Mouse (Mus musculus) neural tube, embryonic 14.5 days (tissue): ENCODE data around the gene Prodh2. TPM values are rescaled to one million over a fixed set of nuclear protein-coding genes. Genes with fewer than 3 reads are reported as not detected.

Source experiments
- ATAC-seq: fragments of 200-750 bp; cut with Nextera tagmentation; 2 replicates; pipeline ENCODE4 v1.8.0; 2017; ENCODE audit warnings: low read depth, mild to moderate bottlenecking, moderate TSS enrichment, moderate library complexity
- H3K27ac ChIP-seq: fragments of 300-500 bp; sonication (generic); 2 replicates; pipeline ENCODE4 v1.5.1; 2014; ENCODE audit warnings: low read depth, mild to moderate bottlenecking, control low read depth, low read length, moderate library complexity, mixed read lengths
- H3K27me3 ChIP-seq: fragments of 300-500 bp; sonication (generic); 2 replicates; pipeline ENCODE4 v1.6.1; 2014; ENCODE audit warnings: low read length; ENCODE audit not compliant: control insufficient read depth, insufficient read depth
- H3K36me3 ChIP-seq: fragments of 300-500 bp; sonication (generic); 2 replicates; pipeline ENCODE4 v1.6.1; 2014; ENCODE audit warnings: low read length, mixed read lengths; ENCODE audit not compliant: control insufficient read depth, insufficient read depth
- H3K4me1 ChIP-seq: fragments of 300-500 bp; sonication (generic); 2 replicates; pipeline ENCODE4 v1.6.1; 2014; ENCODE audit warnings: low read length; ENCODE audit not compliant: control insufficient read depth, insufficient read depth
- H3K4me2 ChIP-seq: fragments of 300-500 bp; sonication (generic); 2 replicates; pipeline ENCODE4 v1.6.1; 2014; ENCODE audit warnings: mild to moderate bottlenecking, low read depth, low read length, control low read depth
- H3K4me3 ChIP-seq: fragments of 300-500 bp; sonication (generic); 2 replicates; pipeline ENCODE4 v1.5.1; 2014; ENCODE audit warnings: low read depth, low read length, control low read depth, mixed read lengths
- H3K9ac ChIP-seq: fragments of 300-500 bp; sonication (generic); replicated peaks from 2 replicates; pipeline ENCODE4 v1.6.1; 2014; ENCODE audit warnings: low read depth, mild to moderate bottlenecking, control low read depth, low read length, mixed read lengths
- H3K9me3 ChIP-seq: fragments of 300-500 bp; sonication (generic); 2 replicates; pipeline ENCODE4 v1.6.1; 2016; ENCODE audit warnings: low read length; ENCODE audit not compliant: control insufficient read depth
- WGBS: fragments of 180-500 bp; shearing (Covaris S2); extraction: QIAGEN DNeasy Blood & Tissue Kit; methylation state at CpG from one replicate; pipeline ENCODE4 v1.1.7; 2014; 5-methylcytosine and 5-hydroxymethylcytosine counted together
- polyA plus RNA-seq: library from polyadenylated mRNA; unstranded; fragments of >200 nt; fragmentation: Nextera tagmentation; extraction: Ambion mirVana; gene quantifications from 2 replicates; pipeline ENCODE4 v1.2.1, GENCODE M21; 2014

Prodh2 gene
- polyA plus RNA-seq, 1 experiment from 2014 or later = not detected

- Histone ChIP-seq H3K4me1 (peaks cover 21% of the 10 kb centered on the region), H3K4me3 (peak overlapping the region; percentile 11; the same call in 1 of the 2 replicates), H3K9ac (no peak overlapping the region), H3K27me3 (peaks cover 22% of the 10 kb centered on the region), H3K27ac (no peak overlapping the region), H3K4me2 (peak overlapping the region; percentile 41), H3K9me3 (no peaks in the 10 kb centered on the region), H3K36me3 (no peaks in the 10 kb centered on the region)
- ATAC-seq = no peak
- 3% methylated on average over 9 of the region's 9 CpGs for WGBS
These were observed 36.9 kb upstream of the Prodh2 start for GRCm38 (mm10) chr7:30456487-30456886.

- ATAC-seq = peak; percentile 22; the same call in 1 of the 2 replicates
- Histone ChIP-seq H3K27me3 (peaks cover 22% of the 10 kb centered on the region), H3K4me3 (peak overlapping the region; percentile 11), H3K4me1 (peaks cover 21% of the 10 kb centered on the region), H3K9me3 (no peaks in the 10 kb centered on the region), H3K4me2 (peak overlapping the region; percentile 41), H3K9ac (no peak overlapping the region), H3K36me3 (no peaks in the 10 kb centered on the region), H3K27ac (no peak overlapping the region)
- under 1% methylated on average over 31 of the region's 31 CpGs for WGBS
These were observed 36.4 kb upstream of the Prodh2 start for GRCm38 (mm10) chr7:30456911-30457628.

GRCm38 (mm10) chr7:30457629-30458330, 35.6 kb upstream of the Prodh2 start, which contains the start of the genes Kirrel2 and Nphs1:
Gene Kirrel2 (minus strand): TSS chr7:30457690.
Gene Nphs1 (plus strand): TSS chr7:30458315.
- 0 out of 2 replicates have a peak within 1 kb of the TSS, but pooled peaks have one; percentile 10 for H3K27ac ChIP-seq
- H3K4me1 ChIP-seq = peaks cover 21% of the 10 kb centered on the region
- H3K9me3 ChIP-seq = no peaks in the 10 kb centered on the region
- peak within 1 kb of the TSS; percentile 41 for H3K4me2 ChIP-seq
- H3K9ac ChIP-seq = no peak within 1 kb of the TSS
- H3K27me3 ChIP-seq = peaks cover 22% of the 10 kb centered on the region
- H3K36me3 ChIP-seq = no peaks in the 10 kb centered on the region
- H3K4me3 ChIP-seq = peak within 1 kb of the TSS; percentile 11
- ATAC-seq = peak; percentile 87
- 1% methylated on average over 16 of the region's 16 CpGs for WGBS

- Histone ChIP-seq H3K4me2 (no peak overlapping the region), H3K27me3 (peaks cover 16% of the 10 kb centered on the region), H3K4me3 (no peak overlapping the region), H3K36me3 (no peaks in the 10 kb centered on the region), H3K27ac (no peak overlapping the region), H3K9me3 (no peaks in the 10 kb centered on the region), H3K4me1 (peaks cover 21% of the 10 kb centered on the region), H3K9ac (no peak overlapping the region)
- ATAC-seq = no peak
- 35% methylated on average over 6 of the region's 6 CpGs for WGBS
These were observed 33.9 kb upstream of the Prodh2 start for GRCm38 (mm10) chr7:30459484-30459883.

GRCm38 (mm10) chr7:30463568-30463967, 29.9 kb upstream of the Prodh2 start:
- no peak for ATAC-seq
- H3K4me1 ChIP-seq = no peaks in the 10 kb centered on the region
- WGBS = 30% methylated on average over 7 of the region's 7 CpGs
- no peak overlapping the region for H3K9ac ChIP-seq
- no peak overlapping the region for H3K27ac ChIP-seq
- H3K4me3 ChIP-seq = no peak overlapping the region
- H3K4me2 ChIP-seq = no peak overlapping the region
- no peaks in the 10 kb centered on the region for H3K36me3 ChIP-seq
- no peaks in the 10 kb centered on the region for H3K9me3 ChIP-seq
- H3K27me3 ChIP-seq = peaks cover 34% of the 10 kb centered on the region

GRCm38 (mm10) chr7:30463996-30464395, 29.4 kb upstream of the Prodh2 start:
- H3K4me1 ChIP-seq = no peaks in the 10 kb centered on the region
- no peaks in the 10 kb centered on the region for H3K36me3 ChIP-seq
- WGBS = 30% methylated on average over 4 of the region's 4 CpGs
- no peak for ATAC-seq
- no peak overlapping the region for H3K4me3 ChIP-seq
- H3K9me3 ChIP-seq = no peaks in the 10 kb centered on the region
- H3K27ac ChIP-seq = no peak overlapping the region
- H3K9ac ChIP-seq = no peak overlapping the region
- H3K4me2 ChIP-seq = no peak overlapping the region
- peaks cover 34% of the 10 kb centered on the region for H3K27me3 ChIP-seq

GRCm38 (mm10) chr7:30464816-30465300, 28.6 kb upstream of the Prodh2 start:
- Histone ChIP-seq H3K9me3 (no peaks in the 10 kb centered on the region), H3K27ac (no peak overlapping the region), H3K4me3 (no peak overlapping the region), H3K4me2 (no peak overlapping the region), H3K9ac (no peak overlapping the region), H3K27me3 (peaks cover 32% of the 10 kb centered on the region), H3K36me3 (no peaks in the 10 kb centered on the region), H3K4me1 (no peaks in the 10 kb centered on the region)
- 17% methylated on average over 6 of the region's 6 CpGs for WGBS
- no peak for ATAC-seq

GRCm38 (mm10) chr7:30472411-30472810, 21.0 kb upstream of the Prodh2 start:
- Histone ChIP-seq H3K9ac (no peak overlapping the region), H3K27ac (no peak overlapping the region), H3K9me3 (no peaks in the 10 kb centered on the region), H3K4me1 (no peaks in the 10 kb centered on the region), H3K27me3 (peaks cover 5% of the 10 kb centered on the region), H3K36me3 (no peaks in the 10 kb centered on the region), H3K4me3 (no peak overlapping the region), H3K4me2 (no peak overlapping the region)
- WGBS = 41% methylated on average over 5 of the region's 5 CpGs
- no peak for ATAC-seq

GRCm38 (mm10) chr7:30474999-30475398, 18.4 kb upstream of the Prodh2 start:
- no peak for ATAC-seq
- H3K27me3 ChIP-seq = no peaks in the 10 kb centered on the region
- no peaks in the 10 kb centered on the region for H3K36me3 ChIP-seq
- no peaks in the 10 kb centered on the region for H3K4me1 ChIP-seq
- no peaks in the 10 kb centered on the region for H3K9me3 ChIP-seq
- no peak overlapping the region for H3K4me2 ChIP-seq
- H3K4me3 ChIP-seq = no peak overlapping the region
- 68% methylated on average over 4 of the region's 4 CpGs for WGBS
- H3K27ac ChIP-seq = no peak overlapping the region
- H3K9ac ChIP-seq = no peak overlapping the region
